Mouse (Mus musculus): ENCODE measurements around the gene Idh3a. TPM values are rescaled to one million over a fixed set of nuclear protein-coding genes. Genes with fewer than 3 reads are reported as not detected.

Gene Idh3a
- total and polyA plus RNA-seq, 3 experiments = 160 to 282 (median 205) TPM

- H3K79me2 ChIP-seq (ENCODE audit: control insufficient read depth, insufficient read depth, low read length, poor library complexity) = no peaks in the 10 kb centered on the region
- H3K27me3 ChIP-seq (ENCODE audit: control insufficient read depth in 1 of 2, insufficient read depth in 2 of 2, low read length in 2 of 2) = no peaks in the 10 kb centered on the region
- no peak overlapping the region for H3K9ac ChIP-seq (ENCODE audit: control insufficient read depth, low read depth, low read length, poor library complexity, severe bottlenecking)
- peaks cover 0 to 4% of the 10 kb centered on the region in 2 experiments; a peak in 2 of 4 replicates for H3K4me1 ChIP-seq (ENCODE audit: control insufficient read depth in 1 of 2, insufficient read depth in 2 of 2, low read length in 2 of 2)
- no peak overlapping the region for H3K27ac ChIP-seq (ENCODE audit: control insufficient read depth, low read depth, low read length)
- TF ChIP-seq MYB (IDR thresholded peaks at IDR 0.05; ENCODE audit: low read depth, low read length) = no peak
- H3K9me3 ChIP-seq (replicated peaks; ENCODE audit: insufficient read depth, low read length) = no peaks in the 10 kb centered on the region
- peaks cover 0 to 3% of the 10 kb centered on the region in 2 experiments; a peak in 1 of 4 replicates for H3K36me3 ChIP-seq (ENCODE audit: control insufficient read depth in 1 of 2, insufficient read depth in 2 of 2, low read length in 2 of 2)
- no peak overlapping the region for H3K4me3 ChIP-seq (ENCODE audit: control insufficient read depth in 1 of 2, insufficient read depth in 1 of 2, low read depth in 2 of 2, low read length in 2 of 2)
- DNase-seq (ENCODE audit: low read depth, low spot score) = no peak
Observed at GRCm38 (mm10) chr9:54612781-54613191, 26.7 kb downstream of the Idh3a start.

- Histone ChIP-seq H3K27me3 (ENCODE audit: control insufficient read depth in 1 of 2, insufficient read depth in 2 of 2, low read length in 2 of 2) (no peaks in the 10 kb centered on the region), H3K9me3 (replicated peaks; ENCODE audit: insufficient read depth, low read length) (no peaks in the 10 kb centered on the region), H3K4me3 (ENCODE audit: control insufficient read depth in 1 of 2, insufficient read depth in 1 of 2, low read depth in 2 of 2, low read length in 2 of 2) (no peak overlapping the region), H3K4me1 (ENCODE audit: control insufficient read depth in 1 of 2, insufficient read depth in 2 of 2, low read length in 2 of 2) (peaks cover 0 to 4% of the 10 kb centered on the region in 2 experiments; a peak in 2 of 4 replicates), H3K9ac (ENCODE audit: control insufficient read depth, low read depth, low read length, poor library complexity, severe bottlenecking) (no peak overlapping the region), H3K79me2 (ENCODE audit: control insufficient read depth, insufficient read depth, low read length, poor library complexity) (no peaks in the 10 kb centered on the region), H3K36me3 (ENCODE audit: control insufficient read depth in 1 of 2, insufficient read depth in 2 of 2, low read length in 2 of 2) (peaks cover 0 to 3% of the 10 kb centered on the region in 2 experiments; a peak in 1 of 4 replicates), H3K27ac (ENCODE audit: control insufficient read depth, low read depth, low read length) (no peak overlapping the region)
- peak; percentile 68 for DNase-seq (ENCODE audit: low read depth, low spot score)
- no peak for TF ChIP-seq MXI1 (IDR thresholded peaks at IDR 0.05; ENCODE audit: low read depth, low read length)
- no peak for TF ChIP-seq CHD2 (IDR thresholded peaks at IDR 0.05; ENCODE audit: low read length)
- no peak for TF ChIP-seq ZMIZ1 (IDR thresholded peaks at IDR 0.05; ENCODE audit: low read depth, low read length)
- TF ChIP-seq TBP (IDR thresholded peaks at IDR 0.05; ENCODE audit: low read depth, low read length) = no peak
- TF ChIP-seq ELF1 (IDR thresholded peaks at IDR 0.05; ENCODE audit: low read depth, low read length) = no peak
- peak; percentile 66 for TF ChIP-seq RAD21 (IDR thresholded peaks at IDR 0.05; ENCODE audit: low read depth, low read length)
- TF ChIP-seq MYC (IDR thresholded peaks at IDR 0.05; ENCODE audit: low read depth, low read length) = no peak
- no peak for TF ChIP-seq NELFE (IDR thresholded peaks at IDR 0.05; ENCODE audit: low read depth, low read length)
- no peak for TF ChIP-seq TAL1 (IDR thresholded peaks at IDR 0.05; ENCODE audit: low read length)
- no peak for TF ChIP-seq BHLHE40 (IDR thresholded peaks at IDR 0.05; ENCODE audit: borderline replicate concordance, low read depth, low read length)
- no peak for TF ChIP-seq MAFK (IDR thresholded peaks at IDR 0.05; ENCODE audit: borderline replicate concordance, low read depth, low read length)
- TF ChIP-seq MEF2A (IDR thresholded peaks at IDR 0.05; ENCODE audit: extremely low read depth, insufficient replicate concordance, low read depth, low read length, poor library complexity, severe bottlenecking) = no peak
- TF ChIP-seq ZC3H11A (IDR thresholded peaks at IDR 0.05; ENCODE audit: low read depth, low read length) = peak; percentile 54
- TF ChIP-seq TCF12 (IDR thresholded peaks at IDR 0.05; ENCODE audit: low read depth, low read length) = peak; percentile 36; the same call in 1 of the 2 replicates
- TF ChIP-seq POLR2AphosphoS5 (IDR thresholded peaks at IDR 0.05; ENCODE audit: borderline replicate concordance, low read depth, low read length) = no peak
- no peak for TF ChIP-seq GABPA (IDR thresholded peaks at IDR 0.05; ENCODE audit: low read depth, low read length)
- TF ChIP-seq POLR2AphosphoS2 (IDR thresholded peaks at IDR 0.05; ENCODE audit: low read length) = no peak
- peak; percentile 86 for TF ChIP-seq SMC3 (IDR thresholded peaks at IDR 0.05; ENCODE audit: low read depth, low read length)
- TF ChIP-seq SIN3A (IDR thresholded peaks at IDR 0.05; ENCODE audit: low read length) = peak; percentile 8; the same call in 1 of the 2 replicates
- TF ChIP-seq MYB (IDR thresholded peaks at IDR 0.05; ENCODE audit: low read depth, low read length) = no peak
- TF ChIP-seq ETS1 (IDR thresholded peaks at IDR 0.05; ENCODE audit: low read depth, low read length) = no peak
- no peak for TF ChIP-seq RCOR1 (IDR thresholded peaks at IDR 0.05; ENCODE audit: low read depth, low read length)
- TF ChIP-seq MAX (IDR thresholded peaks at IDR 0.05; ENCODE audit: low read length) = no peak
- TF ChIP-seq ZKSCAN1 (IDR thresholded peaks at IDR 0.05; ENCODE audit: low read depth, low read length) = no peak
- no peak for TF ChIP-seq USF1 (IDR thresholded peaks at IDR 0.05; ENCODE audit: low read depth, low read length)
- TF ChIP-seq GATA1 (IDR thresholded peaks at IDR 0.05; ENCODE audit: low read depth, low read length) = peak; percentile 83
- TF ChIP-seq NRF1 (IDR thresholded peaks at IDR 0.05; ENCODE audit: insufficient read depth, low read depth, low read length, poor library complexity, severe bottlenecking) = no peak
- no peak for TF ChIP-seq ZNF384 (IDR thresholded peaks at IDR 0.05; ENCODE audit: low read depth, low read length)
- TF ChIP-seq POLR2A (IDR thresholded peaks at IDR 0.05; ENCODE audit: control insufficient read depth in 1 of 2, insufficient read depth in 1 of 2, low read depth in 1 of 2, low read length in 2 of 2, poor library complexity in 1 of 2) = no peak
- TF ChIP-seq CTCF (IDR thresholded peaks at IDR 0.05 in 2 of 3, conservative IDR thresholded peaks at IDR 0.05 in 1 of 3; ENCODE audit: control insufficient read depth in 1 of 3, insufficient read depth in 1 of 3, low read depth in 2 of 3, low read length in 3 of 3, poor library complexity in 1 of 3, severe bottlenecking in 1 of 3) = peak; percentile 39 to 79 (median 64); a peak in 5 of 6 replicates
- no peak for TF ChIP-seq KAT2A (conservative IDR thresholded peaks at IDR 0.05; ENCODE audit: low read depth, low read length)
Observed at GRCm38 (mm10) chr9:54614182-54614850, 28.2 kb downstream of the Idh3a start.

All from MEL (cell line).